Mouse (Mus musculus) layer of hippocampus, adult 2 months (tissue): ENCODE measurements around the gene Gm2431. TPM values are rescaled to one million over a fixed set of nuclear protein-coding genes. Genes with fewer than 3 reads are reported as not detected.
"Not testable (repeated sequence)": the region's sequence is repeated elsewhere in the genome, so short reads cannot be mapped to it uniquely, and the experiment has no call there.

Source experiments
- DNase-seq, 2 experiments: peaks; one replicate each; pipeline ENCODE4 v3.0.0; 2022; ENCODE audit warnings: low spot score in 2 of 2
- H3K27ac ChIP-seq: fragments of 200-600 bp; 2 replicates; pipeline ENCODE4 v1.8.1; 2022
- H3K4me3 ChIP-seq: fragments of 200-600 bp; 2 replicates; pipeline ENCODE4 v1.8.1; 2022; ENCODE audit warnings: mild to moderate bottlenecking
- CTCF ChIP-seq: fragments of 200-600 bp; conservative IDR thresholded peaks from 2 replicates; pipeline ENCODE4 v1.8.1; 2022; ENCODE audit warnings: antibody characterized with exemption, mild to moderate bottlenecking, moderate library complexity
- long read RNA-seq, 2 experiments: library from polyadenylated mRNA; stranded (forward); transcript quantifications; one replicate each; pipeline ENCODE4 v2.0.0; 2021; ENCODE audit warnings: borderline mapping rate in 2 of 2
- total RNA-seq, 2 experiments: library from RNA; stranded (reverse); gene quantifications; 2 replicates each; pipeline ENCODE4 v1.2.3; 2021

The Gm2431 gene
- total RNA-seq: not detected
- long read RNA-seq, experiment 1: 0 reads
- long read RNA-seq, experiment 2: 0 reads

DNA sequence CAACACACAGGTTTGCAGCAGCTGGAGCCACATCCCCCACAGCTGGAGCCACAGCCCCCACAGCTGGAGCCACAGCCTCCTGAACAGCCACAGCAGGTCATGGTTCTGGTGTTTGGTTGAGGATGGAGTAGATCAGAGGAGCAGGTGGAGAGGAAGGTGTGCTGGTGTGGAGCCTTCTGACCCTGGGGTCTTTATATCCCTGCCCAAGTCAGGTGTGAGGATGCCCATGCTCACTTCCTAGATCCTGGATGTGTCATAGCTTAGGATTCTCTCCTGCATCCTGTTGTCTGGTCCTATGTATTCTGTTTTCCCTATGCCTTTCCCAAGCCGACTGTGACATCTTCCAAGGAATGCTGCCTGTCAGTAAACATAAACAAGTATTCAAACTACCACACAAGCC lies at the start of gene Gm2431:
TSS of gene Gm2431 (minus strand) at position 101 of the 400 bp plus-strand sequence.
- not testable (repeated sequence) for H3K27ac ChIP-seq, DNase-seq, H3K4me3 ChIP-seq

DNA sequence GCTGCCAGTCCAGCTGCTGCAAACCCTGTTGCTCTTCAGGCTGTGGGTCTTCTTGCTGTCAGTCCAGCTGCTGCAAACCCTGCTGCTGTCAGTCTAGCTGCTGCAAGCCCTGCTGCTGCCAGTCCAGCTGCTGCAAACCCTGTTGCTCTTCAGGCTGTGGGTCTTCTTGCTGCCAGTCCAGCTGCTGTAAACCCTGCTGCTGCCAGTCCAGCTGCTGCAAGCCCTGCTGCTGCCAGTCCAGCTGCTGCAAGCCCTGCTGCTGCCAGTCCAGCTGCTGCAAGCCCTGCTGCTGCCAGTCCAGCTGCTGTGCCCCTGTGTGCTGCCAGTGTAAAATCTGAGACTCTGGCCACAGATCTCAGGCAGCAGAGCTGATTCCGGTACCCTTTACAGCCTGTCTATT lies 45.8 kb upstream of the Gm2431 start:
- not testable (repeated sequence) for H3K27ac ChIP-seq, H3K4me3 ChIP-seq, DNase-seq

DNA sequence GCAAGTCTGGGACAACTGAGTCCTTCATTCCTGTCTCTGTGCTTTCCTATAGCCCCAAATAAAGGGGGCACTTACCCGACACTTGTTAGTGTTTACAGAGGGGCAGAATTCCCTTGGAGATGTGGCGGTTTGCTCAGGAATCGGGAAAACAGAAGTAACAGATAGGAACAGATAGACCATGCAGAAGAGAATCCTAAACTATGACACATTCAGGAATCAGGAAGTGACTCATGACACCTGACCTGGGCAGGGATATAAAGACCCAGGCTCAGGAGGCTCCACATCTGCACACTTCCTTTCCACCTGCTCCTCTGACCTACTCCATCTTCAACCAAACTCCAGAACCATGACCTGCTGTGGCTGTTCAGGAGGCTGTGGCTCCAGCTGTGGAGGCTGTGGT lies 45.1 kb upstream of the Gm2431 start, which contains the start of gene Krtap5-4:
TSS of gene Krtap5-4 (plus strand) at position 301 of the 400 bp plus-strand sequence.
- no peak within 1 kb of the TSS for H3K4me3 ChIP-seq
- no peak for DNase-seq
- TF ChIP-seq CTCF: no peak
- H3K27ac ChIP-seq: no peak within 1 kb of the TSS

DNA sequence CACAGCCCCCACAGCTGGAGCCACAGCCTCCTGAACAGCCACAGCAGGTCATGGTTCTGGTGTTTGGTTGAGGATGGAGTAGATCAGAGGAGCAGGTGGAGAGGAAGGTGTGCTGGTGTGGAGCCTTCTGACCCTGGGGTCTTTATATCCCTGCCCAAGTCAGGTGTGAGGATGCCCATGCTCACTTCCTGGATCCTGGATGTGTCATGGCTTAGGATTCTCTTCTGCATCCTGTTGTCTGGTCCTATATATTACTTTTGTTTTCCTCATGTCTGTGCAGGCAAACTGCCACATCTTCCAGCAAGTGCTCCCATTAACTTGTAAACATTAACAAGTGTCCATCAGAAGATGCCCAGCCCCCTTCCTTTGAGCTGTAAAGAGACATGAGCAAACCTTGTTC lies 38.9 kb upstream of the Gm2431 start, which contains the start of gene Krtap5-1:
TSS of gene Krtap5-1 (minus strand) at position 101 of the 400 bp plus-strand sequence.
- H3K4me3 ChIP-seq, H3K27ac ChIP-seq, DNase-seq: not testable (repeated sequence)

DNA sequence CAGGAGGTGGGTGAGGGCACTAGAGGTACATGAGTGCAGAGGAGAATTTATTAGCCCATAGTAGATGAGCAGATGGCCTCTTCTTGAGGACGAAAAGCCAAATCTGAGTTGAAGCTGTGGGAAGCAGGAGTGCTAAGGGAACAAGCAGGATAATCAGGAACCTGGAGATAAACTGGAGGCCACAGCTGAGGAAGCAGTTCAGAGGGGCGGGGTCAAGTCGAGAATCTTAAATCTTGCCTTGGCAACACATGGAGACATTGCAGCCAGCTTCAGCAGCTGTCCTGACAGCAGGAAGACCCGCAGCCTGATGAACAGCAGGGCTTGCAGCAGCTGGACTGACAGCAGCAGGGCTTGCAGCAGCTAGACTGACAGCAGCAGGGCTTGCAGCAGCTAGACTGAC lies 38.0 kb upstream of the Gm2431 start:
- H3K27ac ChIP-seq, H3K4me3 ChIP-seq, DNase-seq: not testable (repeated sequence)

GRCm38 (mm10) chr7:142295418-142295817 lies 37.3 kb upstream of the Gm2431 start:
- no peak overlapping the region for H3K27ac ChIP-seq
- peak; percentile 33 for TF ChIP-seq CTCF
- H3K4me3 ChIP-seq: no peak overlapping the region
- DNase-seq: no peak

GRCm38 (mm10) chr7:142293851-142294250 lies 35.7 kb upstream of the Gm2431 start:
- TF ChIP-seq CTCF: peak; percentile 78
- not testable (repeated sequence) for H3K27ac ChIP-seq, H3K4me3 ChIP-seq
- DNase-seq: peak in 1 of 2 experiments; percentile 21

GRCm38 (mm10) chr7:142285910-142286612 lies 27.9 kb upstream of the Gm2431 start:
- DNase-seq, H3K27ac ChIP-seq, H3K4me3 ChIP-seq: not testable (repeated sequence)

- H3K27ac ChIP-seq: no peak overlapping the region
- peak; percentile 5 to 12 for DNase-seq
- TF ChIP-seq CTCF: no peak; the same call in 1 of the 2 replicates
- peak overlapping the region; percentile 79 for H3K4me3 ChIP-seq
Measured at GRCm38 (mm10) chr7:142285130-142285835, 27.1 kb upstream of the Gm2431 start.

- DNase-seq: peak; percentile 90 to 93
- Histone ChIP-seq H3K27ac (peak overlapping the region; percentile 52), H3K4me3 (peak overlapping the region; percentile 79)
- peak; percentile 79 for TF ChIP-seq CTCF
Measured at GRCm38 (mm10) chr7:142284615-142285080, 26.5 kb upstream of the Gm2431 start.

DNA sequence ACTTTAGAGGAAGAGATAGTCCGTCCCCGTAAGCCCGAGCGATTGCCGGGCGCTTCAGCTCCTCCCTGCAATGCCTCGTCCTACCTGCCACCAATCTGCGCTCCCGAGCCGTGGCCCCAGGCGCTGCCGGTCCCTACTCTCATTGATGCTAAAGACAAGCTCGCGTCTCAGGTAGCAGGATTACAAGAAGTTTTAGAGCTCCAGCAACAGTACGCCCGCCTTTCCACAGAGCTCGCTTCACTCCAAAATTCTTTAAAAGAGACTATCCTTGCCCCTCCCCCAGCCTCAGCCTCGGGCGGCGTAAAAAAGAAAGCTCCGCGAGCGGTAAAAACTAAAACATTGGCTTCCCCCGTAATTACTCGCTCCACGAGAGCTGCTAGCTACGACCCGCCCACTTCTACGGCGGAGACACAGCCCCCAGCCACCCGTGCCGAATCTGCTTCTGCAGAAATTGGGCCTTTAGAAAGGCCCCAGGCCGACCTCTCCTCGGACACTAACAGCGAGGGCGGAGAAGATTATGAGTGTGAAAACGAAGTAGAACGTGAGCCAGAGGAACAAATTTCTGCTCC lies 26.0 kb upstream of the Gm2431 start:
- TF ChIP-seq CTCF: peak; percentile 54

GRCm38 (mm10) chr7:142282847-142283246 lies 24.7 kb upstream of the Gm2431 start:
- not testable (repeated sequence) for H3K27ac ChIP-seq, H3K4me3 ChIP-seq, DNase-seq

More for the DNA sequence above, 26.0 kb upstream of the Gm2431 start:
- peak; percentile 11 to 13 for DNase-seq
- Histone ChIP-seq H3K27ac (peak overlapping the region; percentile 52), H3K4me3 (peak overlapping the region; percentile 79)

GRCm38 (mm10) chr7:142279291-142279690 lies 21.1 kb upstream of the Gm2431 start:
- DNase-seq, H3K27ac ChIP-seq, H3K4me3 ChIP-seq: not testable (repeated sequence)
- TF ChIP-seq CTCF: peak; percentile 37
